Mouse (Mus musculus) spleen, postnatal 10 days (tissue): ENCODE measurements around the gene Ly86.
A peak's percentile ranks its signal among the peaks of the same experiment; 100 is the strongest.

Source experiments
- DNase-seq, 2 experiments: peaks; one replicate each; pipeline ENCODE4 v3.0.0; 2021 to 2022; ENCODE audit warnings: low spot score in 2 of 2

The Ly86 gene

DNA sequence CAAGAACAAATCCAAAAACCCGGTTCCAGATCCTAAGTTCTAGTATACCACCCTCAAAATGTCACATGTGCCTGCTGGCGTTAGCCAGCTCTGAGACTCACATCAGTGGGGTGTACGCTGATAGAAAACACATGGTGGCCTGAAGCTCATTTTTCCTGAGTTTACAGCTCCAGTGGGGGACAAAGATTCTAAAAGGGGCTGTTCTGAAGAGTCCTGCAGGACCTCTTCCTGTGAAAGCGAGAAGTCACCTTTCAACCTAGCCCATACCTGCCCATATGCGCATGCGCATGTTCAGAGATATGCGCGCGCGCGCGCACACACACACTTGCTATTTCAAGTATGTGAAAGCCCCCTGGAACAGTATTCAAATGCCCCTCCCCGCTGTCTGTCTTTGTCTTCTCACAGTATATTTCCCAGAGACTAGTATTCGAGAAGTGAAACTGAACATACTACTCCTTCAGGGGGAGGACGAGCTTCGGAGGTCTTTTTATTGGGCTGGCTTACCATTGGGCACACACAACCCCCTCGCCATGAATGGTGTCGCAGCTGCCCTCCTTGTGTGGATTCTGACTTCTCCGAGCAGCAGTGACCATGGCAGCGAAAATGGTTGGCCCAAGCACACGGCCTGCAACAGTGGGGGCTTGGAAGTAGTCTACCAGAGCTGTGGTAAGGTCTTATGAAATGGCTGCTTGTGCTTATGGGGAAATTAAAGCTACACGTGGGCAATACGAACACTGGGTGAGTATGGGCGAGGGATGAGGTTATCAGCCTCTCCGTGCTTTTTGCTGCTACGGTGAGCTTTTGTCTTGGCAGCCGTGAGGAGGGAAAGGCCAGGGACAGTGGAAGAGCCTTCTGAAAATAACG is at the start of gene Ly86:
Ly86 (plus strand) TSS at position 300 of the 864 bp plus-strand sequence.
- peak in 1 of 2 experiments; percentile 48 for DNase-seq

DNA sequence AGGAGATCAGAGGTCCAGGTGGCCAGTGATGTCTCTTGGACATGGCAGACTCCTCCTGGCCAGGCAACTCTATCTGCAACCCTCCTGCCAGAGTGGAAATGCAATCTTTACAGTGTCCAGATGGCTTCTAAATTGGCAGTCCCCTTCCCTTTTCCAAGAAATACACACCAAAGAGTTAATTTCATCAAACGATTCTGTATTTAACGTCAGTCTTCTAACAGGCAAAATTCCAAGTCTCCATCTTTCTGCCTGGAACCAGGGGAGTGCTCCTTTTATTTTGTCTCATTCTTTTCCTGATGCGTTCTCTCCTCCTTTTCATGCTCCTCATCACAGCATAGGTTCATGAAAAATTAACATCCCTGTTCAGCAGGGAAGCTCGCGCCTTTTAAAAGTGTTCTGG is 47.1 kb upstream of the Ly86 start:
- DNase-seq: no peak

DNA sequence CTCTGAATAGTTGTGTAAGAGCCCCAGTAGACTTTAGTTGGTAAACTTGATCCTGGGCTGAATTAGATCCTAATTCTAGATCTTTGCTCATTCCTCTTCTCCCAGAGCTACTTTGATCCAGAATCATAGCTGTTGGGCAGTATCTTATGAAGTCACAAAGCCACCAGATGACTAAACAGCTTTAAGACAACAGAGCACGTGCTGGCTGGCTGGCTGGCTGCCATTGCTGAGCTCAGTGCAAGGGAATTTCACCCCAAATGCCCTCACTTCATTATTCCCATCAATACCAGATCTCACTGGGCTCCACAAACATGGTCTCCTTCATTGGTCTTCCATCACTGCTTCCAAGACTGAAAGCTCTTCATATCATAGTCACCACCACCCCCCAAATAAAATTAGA is 46.2 kb upstream of the Ly86 start:
- no peak for DNase-seq

DNA sequence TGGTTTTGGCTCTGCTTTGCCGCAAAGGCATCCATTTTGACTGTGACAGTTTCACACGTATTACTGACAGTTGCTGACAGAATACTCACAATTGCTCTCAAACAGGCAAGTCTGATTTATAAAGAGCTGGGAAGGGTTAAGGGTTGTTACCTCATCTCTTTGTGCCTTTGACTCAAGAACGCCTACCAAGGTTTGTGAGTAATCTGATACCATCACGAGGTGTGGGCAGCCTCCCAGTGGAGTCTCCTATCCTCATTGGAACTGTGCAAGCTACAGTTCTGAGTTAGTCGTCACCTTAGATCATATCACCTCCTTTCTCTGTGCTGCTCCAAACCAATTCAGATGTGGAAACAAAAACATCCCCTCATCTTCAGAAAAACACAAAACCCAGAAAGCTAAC is 42.1 kb upstream of the Ly86 start:
- no peak for DNase-seq

DNA sequence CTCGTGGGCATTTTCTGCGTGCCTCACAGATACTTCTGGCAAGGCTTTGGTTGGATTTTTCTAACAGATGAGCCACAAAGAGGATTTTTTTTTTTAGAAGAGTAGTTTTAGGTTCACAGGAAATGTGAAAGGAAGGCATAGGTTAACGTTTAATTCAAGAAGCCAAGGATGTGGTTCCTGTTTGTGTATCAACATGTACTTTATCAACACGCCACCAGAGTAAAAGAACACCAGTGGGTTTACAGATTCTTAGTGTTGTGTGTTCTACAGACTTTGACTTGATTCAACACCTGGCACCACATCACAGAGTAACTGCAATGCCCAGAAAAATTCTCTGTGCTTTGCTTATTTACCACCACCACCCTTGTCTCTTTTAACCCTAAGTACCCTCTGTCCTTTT is 37.0 kb upstream of the Ly86 start:
- DNase-seq: no peak

DNA sequence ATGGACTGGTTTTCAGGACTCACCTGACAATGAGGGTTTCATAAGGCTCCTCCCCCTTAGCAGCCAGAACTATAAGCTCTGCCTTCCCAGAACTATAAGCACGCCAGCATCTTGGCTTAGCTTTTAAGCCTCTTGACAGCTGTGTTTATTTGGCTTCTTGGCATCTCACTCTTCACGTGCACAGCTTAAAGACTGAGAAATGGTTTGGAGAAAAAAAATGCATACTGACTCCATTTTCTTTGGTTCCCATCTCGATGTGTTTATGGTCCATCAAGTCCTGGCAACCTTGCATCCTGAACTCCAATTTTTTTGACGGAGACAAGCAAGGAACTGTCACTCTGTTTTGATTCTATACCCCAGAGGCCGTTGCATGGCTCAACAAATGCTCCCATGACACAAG is 35.7 kb upstream of the Ly86 start:
- DNase-seq: no peak

DNA sequence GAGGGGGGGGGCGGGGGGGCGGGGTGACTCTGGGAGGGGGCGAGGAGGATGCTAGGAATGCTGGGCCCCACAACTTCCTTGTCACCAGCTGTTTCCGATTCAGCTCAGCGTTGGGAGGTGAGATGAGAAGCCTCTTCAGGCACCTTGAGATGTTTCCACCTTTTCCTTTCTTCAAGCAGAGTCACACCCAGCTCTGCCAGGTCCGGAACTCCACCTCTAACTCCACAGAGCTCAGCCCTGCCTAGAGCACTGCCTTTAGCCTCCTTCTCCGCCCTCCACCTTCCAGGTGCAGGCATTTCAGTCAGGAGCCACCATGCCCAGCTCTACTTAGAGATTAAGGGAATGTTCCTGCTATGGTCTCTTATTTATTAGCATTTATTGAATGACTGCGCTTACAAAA is 34.7 kb upstream of the Ly86 start:
- no peak for DNase-seq

DNA sequence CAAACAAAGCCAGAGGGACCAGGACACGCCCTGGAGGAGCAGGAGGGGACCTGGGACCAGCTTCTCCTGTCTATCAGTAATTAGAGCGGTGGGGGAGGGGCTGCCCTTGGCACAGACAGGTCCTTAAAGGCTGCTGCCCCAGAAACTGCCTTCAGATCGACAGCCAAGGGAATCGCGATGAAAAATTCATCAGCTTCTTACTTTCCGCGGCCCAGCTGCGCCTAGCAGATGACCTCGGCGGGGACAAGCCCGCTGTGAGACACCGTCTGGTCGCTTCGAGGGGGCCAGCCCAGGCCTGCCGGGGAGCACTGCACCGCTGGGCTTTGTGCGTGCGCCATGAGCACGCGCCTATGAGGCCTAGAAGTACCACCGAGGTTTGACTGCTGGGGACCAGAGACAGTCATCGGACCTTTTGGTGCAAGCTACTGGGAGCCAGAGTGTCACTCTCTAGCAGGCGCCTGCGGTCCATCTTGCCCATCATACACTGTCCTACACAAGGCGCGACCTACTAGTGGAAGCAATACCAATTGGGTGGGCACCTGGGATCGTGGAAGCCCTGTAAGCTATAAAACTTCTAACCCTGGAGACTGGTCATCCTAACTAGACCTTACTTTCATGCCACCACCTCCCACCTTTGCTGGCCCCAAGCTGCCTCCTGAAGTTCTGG is 33.3 kb upstream of the Ly86 start:
- peak in 1 of 2 experiments; percentile 15 for DNase-seq

DNA sequence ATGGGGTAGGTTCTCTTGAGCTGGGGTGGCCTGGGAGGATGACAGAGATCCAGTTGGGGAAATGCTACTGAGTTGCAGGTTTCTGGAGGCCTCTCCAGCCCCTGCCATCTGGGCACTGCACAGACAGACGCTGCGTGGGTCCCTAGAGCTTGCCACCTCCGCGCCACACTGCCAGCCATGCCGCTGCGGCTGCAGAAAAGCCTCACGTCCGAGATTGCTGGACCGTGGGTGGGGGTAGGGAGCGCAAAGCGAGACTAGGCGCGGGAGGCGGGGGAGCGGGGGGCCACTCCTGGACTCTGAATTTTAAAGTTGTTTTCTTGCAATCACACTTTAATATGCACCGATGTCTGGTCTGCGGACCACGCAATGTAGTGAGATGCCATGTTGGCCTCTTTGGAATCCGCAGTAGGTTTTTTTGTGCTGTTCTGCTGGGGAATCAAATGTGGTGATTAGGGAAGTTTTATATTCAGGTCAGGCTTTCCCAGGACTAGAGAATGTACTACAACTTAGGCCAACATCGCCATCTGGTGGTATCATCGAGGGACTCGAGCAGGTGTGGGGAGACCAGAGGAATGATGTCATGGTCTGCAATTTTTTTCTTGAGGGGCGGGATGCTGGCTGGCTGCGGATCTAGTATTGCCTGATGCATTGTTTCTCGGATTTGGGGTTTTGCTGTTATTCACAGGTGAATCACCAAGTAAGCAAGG is 32.6 kb upstream of the Ly86 start:
- DNase-seq: peak; percentile 38 to 79

DNA sequence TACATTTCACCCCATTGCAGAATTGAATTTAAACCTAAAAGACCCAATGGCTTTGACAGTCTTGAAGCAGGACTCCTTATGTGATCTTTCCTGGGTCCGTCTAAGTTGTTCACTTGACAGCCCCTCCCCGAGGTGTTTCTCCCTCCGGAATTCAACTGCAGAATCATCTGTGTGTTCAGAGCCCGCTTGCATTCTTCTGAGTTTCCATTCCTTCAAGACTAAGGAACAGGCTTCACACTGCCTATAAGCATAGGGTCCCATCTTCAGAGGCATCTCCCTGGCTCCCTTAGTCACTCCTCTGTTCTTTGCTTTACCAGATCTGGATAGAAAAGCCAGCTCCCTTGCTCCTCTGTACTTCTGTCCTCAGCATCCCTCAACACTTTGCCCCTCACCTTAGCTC is 32.1 kb upstream of the Ly86 start:
- no peak for DNase-seq

DNA sequence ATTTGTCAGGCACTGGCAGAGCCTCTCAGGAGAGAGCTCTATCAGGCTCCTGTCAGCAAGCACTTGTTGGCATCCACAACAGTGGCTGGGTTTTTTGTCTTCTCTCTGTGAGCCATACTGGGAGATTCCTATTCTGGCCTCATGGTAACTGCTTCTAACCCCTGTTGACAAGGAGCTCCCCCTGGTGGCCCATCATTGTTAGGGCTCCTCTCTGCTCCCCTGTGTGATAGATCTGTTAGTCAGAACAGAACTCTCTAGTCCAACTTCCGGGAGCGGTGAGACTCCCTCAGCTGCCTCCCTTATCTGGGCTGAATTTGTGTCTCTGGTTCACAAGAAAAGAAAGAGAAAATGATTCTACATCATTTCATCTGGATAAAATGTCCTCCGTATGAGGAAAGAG is 19.5 kb upstream of the Ly86 start:
- DNase-seq: peak; percentile 41 to 83

DNA sequence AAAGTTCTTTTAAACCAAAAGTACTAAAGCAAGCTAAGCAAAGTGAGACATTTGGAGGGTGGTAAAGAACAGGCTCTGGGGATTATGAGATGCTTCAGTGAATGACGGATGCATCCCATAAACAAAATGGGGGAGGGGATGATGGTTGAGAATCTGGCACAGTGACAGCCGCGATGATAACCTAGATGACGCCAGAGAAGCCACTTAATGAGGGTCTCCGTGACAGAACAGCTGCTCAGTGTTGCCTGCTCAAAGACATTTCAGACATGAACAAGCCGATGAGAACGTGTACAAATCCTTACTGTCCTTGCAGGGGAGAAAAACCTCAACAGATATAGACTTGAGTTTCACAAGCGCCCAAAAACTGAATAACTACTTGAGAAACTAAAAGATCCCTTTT is 15.3 kb upstream of the Ly86 start:
- DNase-seq: no peak

DNA sequence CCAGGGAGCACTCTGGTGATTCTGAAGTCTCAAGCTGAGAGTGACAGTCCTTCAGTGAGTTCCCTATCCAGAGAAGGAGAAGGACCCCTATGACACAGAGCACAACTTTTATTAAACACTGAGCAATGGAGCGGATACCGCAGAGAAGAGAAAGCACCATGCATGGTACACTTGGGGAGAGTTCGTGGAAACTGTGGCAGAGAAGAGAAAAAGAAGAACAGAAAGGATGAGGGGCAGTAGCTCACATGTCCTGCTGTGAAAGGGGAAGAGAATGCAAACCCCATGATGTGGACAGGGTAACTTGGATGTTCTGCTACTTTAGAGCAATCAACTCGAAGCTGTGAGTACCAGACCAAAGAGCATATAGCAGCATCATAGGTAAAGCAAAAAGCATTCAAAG is 14.0 kb upstream of the Ly86 start:
- DNase-seq: no peak

DNA sequence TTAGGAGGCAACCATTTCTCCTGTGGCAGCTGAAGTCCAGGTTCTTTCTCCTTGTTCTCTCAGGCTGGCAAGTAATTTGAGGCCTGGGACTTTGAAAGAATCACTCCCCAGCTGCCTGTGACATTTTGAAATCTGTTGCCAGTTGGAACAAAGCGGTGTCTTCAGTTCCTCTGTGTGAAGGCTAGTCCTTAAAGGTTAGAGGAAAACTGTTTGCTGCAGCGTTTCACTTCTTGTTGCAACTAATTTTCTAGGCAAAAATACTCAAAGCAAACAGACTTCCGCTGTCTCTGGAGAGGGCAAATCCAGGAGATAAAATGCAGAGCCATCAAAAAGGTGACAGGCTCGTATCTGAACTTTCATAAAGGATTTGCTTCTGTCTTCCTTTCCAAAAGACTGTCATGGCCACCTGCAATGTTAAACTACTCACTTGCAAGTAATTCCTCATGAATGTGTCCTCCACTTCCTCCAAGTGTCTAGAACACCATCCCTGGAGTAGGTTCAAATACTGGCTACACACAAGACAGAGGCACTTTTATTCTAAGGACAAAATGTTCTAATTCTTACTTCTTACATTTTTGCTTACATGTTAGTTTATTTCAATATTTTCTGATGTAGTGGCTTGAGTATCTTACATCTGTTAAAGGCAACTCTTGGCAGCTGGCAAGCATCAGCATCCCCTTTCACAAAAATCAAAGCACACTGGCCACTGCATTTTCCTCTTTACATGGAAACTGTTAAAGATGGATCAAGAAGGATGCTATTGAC is 12.0 kb upstream of the Ly86 start:
- DNase-seq: no peak

DNA sequence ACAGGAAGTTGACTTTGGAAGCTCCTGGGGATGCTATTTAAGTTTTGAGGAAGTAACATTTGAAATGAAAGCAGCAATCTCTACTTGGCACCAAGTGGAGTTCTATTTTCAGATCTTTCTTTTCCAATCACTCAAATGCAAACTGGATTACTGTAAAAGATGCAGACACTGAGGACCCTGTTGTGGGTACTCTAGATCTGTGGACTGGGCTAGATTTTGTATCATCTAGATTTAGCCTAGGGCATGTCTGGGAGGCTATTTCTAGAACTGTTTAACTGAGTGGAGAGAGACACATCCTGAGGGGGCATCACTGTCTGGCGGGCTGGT is 11.5 kb upstream of the Ly86 start:
- no peak for DNase-seq

DNA sequence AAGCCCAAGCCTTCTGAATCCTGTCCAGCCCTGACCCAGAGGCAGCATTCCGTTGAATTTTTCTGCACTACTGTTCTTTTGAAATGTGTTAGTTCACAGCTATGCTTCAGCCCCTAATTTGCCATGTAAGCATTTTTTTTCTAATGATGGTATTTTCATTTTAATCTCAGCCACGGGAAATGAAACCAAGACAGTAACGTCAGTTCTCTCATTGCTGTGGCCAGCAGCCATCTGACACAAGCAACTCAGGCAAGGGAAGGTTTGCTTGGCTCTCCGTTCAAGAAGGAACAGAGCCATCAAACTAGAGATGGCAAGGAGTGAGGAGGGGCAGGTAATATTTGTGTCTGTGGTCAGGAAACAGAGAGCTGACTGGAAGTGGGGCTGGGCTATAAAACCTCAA is 7.7 kb upstream of the Ly86 start:
- no peak for DNase-seq

DNA sequence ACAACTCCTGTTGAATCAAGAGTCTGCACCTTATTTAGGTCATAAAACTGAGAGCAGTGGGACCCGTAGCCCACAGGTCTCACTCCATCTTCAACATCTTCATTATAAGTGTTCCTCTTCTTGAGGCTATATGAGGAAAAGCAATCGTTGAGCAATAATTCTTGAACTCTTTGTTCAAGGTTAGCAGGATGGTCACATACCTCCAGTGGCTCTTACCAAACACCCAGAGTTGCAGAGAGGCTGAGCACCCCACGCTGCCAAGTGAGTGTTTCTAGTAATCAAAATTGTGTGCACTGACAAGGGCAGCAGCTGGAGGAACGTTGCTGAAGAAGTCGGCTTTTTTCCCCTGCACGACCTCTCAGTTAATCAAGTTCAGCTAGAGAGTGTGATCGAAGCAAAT is 7.1 kb upstream of the Ly86 start:
- DNase-seq: no peak

DNA sequence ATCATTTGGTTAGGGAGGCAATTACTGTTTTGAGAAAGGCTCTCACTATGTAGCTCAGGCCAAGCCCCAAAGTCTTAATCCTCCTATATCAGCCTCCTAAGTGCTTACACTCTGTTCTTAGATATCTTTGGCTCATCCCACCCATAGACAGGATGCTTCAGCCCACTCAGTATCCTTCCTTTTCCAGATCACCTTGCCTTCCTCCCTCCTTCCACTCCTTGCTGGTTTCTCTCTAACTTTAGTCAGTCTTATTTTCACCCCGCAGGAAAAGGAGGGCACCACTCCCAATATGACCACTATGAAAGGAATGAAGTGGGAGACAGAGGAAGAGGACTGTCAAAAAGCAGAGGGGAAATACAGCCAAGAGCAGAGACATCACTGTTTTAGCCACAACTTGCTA is 2.2 kb upstream of the Ly86 start:
- DNase-seq: no peak

DNA sequence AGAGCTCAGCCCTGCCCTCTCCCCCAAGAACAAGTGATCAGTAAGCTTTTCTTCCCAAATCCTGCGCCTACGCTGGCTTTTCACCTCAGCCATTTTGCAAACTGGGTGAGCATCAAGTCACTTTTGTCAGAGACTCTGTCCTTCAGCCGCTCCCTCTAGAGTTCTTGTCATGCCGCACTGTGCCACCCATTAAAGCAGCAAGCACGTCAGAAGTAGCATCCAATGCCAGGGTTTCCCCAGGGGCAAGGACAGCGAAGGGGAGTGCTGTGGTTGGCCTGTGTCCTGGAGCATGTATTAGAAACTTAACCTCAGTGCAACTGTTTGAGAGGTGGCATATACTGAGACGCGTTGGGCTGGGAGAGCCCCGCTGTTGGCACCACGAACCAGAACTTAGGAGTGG is 815 bp downstream of the Ly86 start:
- DNase-seq: peak in 1 of 2 experiments; percentile 46

DNA sequence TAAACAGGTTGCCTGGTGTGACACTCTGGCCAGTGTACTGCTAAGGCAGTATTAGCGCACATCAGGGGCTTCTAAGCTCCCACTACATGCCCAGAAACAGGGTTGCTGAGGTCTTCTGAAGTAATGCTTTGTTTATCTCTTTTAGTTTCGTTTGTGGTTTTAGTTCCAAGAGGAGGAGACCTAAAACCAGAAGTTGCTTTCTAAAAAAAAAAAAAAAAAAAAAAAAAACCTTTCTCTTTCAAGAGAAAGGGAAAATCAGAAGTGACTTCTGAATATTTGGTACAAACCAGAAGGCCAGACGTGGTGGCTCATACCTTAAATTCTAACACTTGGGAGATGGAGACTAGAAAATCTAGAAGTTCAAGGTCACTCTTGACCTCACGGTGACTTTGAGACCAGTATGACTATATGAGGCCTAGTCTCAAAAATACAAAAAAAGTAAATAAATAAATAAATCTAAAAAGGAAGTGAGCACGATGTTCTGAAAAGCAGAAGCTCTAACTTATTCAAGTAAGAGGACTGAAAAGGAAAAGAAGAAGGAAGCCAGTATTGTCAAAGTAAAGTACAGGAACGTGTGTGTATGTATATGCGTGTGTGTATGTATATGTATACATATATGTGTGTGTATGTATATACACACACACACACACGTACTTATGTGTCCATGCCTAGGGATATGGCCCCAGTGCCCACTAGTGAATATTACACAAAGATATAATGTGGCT is 3.0 kb downstream of the Ly86 start:
- no peak for DNase-seq

DNA sequence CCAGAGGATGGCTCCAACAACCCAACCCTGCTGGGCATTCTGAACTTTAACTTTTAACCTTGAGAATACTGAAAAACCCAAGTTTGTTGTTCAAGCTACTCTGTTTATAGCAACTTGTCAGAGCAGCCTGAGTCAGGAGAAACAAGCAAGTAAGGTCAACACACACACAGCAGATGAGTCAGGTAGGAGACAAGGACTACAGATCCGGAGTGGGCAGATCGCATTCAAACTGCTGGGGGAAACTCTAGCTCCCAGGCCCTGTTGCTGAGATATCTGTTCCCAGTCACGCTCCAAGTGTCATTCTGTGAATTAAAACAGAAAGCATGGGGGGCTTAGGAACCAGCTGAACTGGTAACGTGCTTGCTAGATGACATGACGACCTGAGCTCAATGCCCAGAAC is 4.0 kb downstream of the Ly86 start:
- DNase-seq: no peak

DNA sequence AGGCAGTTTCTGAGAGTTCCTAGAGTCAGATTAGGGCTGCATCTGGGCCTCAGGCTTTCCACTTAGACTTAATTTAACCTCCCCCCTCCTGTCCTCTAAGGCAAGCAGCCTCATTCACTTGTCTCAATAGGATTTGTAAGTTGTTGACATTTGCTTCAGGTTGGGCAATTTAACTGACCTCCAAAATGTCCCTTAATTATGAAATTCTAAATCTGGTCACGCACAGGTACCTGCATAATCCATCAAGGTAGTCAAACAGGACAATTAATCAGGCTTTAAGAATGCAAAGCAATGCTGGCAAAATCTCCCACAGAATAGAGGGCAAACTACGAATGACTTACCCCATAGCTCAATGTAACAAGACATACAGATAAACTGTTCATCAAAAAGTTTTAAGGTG is 8.0 kb downstream of the Ly86 start:
- no peak for DNase-seq
